Mouse (Mus musculus) layer of hippocampus, adult 2 months (tissue): ENCODE data around the gene Rad9a. TPM values are rescaled to one million over a fixed set of nuclear protein-coding genes. Genes with fewer than 3 reads are reported as not detected.

ENCODE experiments used
- DNase-seq, 2 experiments: peaks; one replicate each; pipeline ENCODE4 v3.0.0; 2022; ENCODE audit warnings: low spot score in 2 of 2
- H3K27ac ChIP-seq: fragments of 200-600 bp; 2 replicates; pipeline ENCODE4 v1.8.1; 2022
- H3K4me3 ChIP-seq: fragments of 200-600 bp; 2 replicates; pipeline ENCODE4 v1.8.1; 2022; ENCODE audit warnings: mild to moderate bottlenecking
- CTCF ChIP-seq: fragments of 200-600 bp; conservative IDR thresholded peaks from 2 replicates; pipeline ENCODE4 v1.8.1; 2022; ENCODE audit warnings: antibody characterized with exemption, mild to moderate bottlenecking, moderate library complexity
- total RNA-seq, 2 experiments: library from RNA; stranded (reverse); gene quantifications; 2 replicates each; pipeline ENCODE4 v1.2.3; 2021

The Rad9a gene
- total RNA-seq, 2 experiments from 2014 or later: 8.1 to 8.7 TPM

DNA sequence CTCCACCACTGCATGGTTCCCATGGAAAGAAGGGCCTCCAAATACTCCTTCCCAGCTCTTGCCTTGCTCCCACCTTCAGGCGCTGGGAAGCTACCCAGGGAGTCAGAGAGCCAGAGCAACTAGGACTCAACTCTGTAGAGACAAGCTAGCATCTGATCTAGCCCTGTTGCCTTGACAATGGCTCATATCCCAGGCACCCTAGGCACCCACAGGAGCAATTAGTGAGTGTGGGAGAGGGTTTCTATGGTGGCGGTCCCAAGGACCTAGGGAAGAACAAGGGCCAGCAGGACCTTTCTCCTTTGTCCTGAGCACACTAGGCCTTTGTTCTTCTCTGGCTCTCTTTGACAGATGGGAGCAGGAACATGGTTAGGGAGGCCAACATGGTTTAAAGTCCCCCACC lies 17.8 kb downstream of the Rad9a start:
- Histone ChIP-seq H3K27ac (peak overlapping the region; percentile 86), H3K4me3 (no peak overlapping the region)
- DNase-seq: no peak
- no peak for TF ChIP-seq CTCF

DNA sequence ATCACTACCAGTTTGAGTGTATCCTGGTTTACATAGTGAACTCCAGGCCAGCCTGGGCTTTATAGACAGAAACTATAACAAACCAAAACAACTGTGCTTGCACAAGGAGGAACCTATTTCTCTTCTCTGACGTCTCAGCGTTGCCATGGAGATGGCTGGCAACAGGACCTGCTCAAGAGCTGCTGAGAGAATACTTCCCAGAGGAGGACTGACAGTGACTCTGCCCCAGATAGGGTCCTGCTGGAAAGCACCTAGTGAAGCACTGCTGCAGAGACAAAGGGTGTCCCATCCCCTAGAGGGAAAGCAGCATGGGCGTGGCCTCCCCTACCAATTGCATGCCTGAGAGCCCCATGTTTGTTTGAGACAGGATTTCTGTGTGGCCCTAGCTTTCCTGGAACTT lies 19.6 kb downstream of the Rad9a start:
- Histone ChIP-seq H3K27ac (peak overlapping the region; percentile 86), H3K4me3 (no peak overlapping the region)
- DNase-seq: peak; percentile 68 to 77
- TF ChIP-seq CTCF: no peak

DNA sequence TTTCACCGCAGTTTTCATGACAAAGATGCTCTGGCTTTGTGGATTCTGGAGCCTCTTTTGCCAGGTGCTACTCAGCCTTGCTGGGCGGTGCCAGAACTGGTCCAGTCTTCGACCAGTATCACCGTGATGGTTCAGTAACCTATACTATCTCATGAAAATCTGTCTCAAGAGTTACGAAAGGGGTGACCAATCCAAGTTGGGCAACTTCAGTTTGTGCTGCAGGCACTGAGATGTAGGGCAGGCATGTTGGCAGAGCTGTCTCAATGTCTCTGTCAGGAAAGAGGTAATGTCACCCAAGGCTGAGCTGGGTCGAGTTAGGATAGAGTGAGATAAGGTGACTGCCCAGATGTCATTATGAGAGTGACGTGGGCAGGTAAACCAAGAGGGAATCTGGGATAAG lies 21.1 kb downstream of the Rad9a start:
- Histone ChIP-seq H3K4me3 (no peak overlapping the region), H3K27ac (no peak overlapping the region)
- no peak for DNase-seq
- no peak for TF ChIP-seq CTCF

DNA sequence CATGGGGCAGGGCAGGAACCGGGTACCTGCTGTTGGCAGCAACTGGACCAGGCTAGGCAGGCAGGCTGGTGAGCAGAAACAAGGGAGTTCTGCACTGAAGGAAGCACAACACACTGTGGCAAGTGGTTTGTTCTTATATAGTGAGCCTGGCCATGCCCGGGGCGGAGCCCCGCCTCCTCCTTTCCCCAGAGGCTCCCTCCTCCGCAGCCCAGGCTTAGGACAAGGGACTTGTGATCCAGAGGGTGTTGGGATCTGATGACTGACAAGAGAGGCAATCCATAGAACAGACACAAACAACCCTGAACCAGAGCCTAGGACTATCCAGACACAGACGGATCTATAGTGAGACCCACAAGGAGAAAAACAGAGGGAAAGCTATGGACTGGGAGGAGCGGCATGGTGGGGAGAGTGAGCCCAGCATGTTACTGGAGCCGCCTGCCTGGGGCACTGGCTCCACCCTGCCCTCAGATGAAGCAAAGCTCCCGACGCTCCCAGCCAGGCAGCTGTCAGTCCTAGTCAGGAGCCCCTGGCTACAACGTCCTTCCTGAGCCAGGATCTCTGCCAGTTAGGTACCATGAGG lies 26.0 kb downstream of the Rad9a start, which contains the start of gene Carns1:
TSS of gene Carns1 (minus strand) at position 112 of the 580 bp plus-strand sequence.
- Histone ChIP-seq H3K27ac (peak within 1 kb of the TSS; percentile 77), H3K4me3 (peak within 1 kb of the TSS; percentile 7; the same call in 1 of the 2 replicates)
- DNase-seq: no peak
- TF ChIP-seq CTCF: no peak

DNA sequence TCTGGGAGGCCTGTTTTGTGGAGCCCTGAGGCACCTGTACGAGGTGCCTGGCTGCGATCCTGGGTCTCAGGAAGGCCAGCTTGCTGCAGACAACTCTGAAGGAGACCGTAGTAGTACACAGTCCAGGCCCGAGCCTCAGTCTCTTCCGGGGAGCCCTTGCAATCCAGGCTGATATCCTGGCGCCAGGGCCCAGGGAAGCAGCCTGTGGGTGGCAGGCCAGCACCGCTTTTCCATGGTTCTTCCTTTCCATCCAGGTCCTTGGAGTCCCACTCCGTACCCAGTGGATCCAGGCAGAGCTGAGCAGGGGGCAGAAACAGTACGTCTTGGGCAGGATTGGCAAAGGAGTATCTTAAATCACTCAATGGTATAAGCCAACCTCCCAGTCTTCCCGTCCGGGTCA lies 28.5 kb downstream of the Rad9a start:
- DNase-seq: no peak
- peak; percentile 30 for TF ChIP-seq CTCF

DNA sequence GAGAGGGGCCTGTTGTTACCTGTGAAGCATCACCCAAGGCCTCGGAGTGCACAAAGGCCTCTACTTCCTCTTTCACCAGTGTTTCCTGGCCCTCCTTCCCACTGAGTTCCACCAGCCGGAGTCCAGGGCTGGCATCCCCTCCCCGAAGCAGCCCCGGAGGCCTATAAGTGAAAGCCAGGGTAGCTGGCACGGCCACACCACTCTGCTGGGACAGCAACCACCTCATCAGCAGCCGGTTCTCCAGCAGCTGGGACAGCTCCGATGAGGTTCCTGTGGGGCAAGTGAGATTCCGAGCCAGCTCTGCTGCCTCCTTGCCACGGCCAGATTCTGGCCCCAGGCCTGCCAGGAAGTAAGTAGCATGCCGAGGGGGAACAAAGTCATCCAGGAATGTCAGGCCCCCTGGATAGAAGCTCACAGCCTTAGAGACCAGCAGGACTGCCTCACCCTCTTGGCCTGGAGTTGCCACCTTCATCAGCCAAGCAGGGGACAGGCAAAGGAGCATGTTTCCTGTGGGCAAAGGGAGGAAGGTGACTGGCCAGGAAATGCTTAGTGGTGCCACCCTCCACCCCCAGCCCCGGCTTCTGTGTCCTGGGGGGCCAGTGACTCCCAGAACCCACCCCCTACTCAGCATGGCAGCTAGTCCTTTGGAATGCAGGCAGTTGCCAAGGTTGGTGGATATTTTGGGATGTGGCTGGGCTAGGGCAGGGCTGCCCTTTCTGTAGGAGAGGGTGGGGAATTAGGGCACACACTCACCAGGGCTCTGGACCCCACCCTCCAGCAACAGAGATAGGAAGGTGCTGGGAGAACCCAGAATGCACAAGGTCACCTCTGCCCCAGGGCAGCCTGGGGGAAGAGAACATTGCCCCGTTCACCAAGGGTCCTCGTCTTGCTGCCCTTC lies 29.8 kb downstream of the Rad9a start:
- H3K4me3 ChIP-seq: no peak overlapping the region
- no peak for DNase-seq
- peak overlapping the region; percentile 43; the same call in 1 of the 2 replicates for H3K27ac ChIP-seq
- no peak for TF ChIP-seq CTCF

More for the DNA sequence above, 28.5 kb downstream of the Rad9a start:
- Histone ChIP-seq H3K4me3 (no peak overlapping the region), H3K27ac (no peak overlapping the region)

DNA sequence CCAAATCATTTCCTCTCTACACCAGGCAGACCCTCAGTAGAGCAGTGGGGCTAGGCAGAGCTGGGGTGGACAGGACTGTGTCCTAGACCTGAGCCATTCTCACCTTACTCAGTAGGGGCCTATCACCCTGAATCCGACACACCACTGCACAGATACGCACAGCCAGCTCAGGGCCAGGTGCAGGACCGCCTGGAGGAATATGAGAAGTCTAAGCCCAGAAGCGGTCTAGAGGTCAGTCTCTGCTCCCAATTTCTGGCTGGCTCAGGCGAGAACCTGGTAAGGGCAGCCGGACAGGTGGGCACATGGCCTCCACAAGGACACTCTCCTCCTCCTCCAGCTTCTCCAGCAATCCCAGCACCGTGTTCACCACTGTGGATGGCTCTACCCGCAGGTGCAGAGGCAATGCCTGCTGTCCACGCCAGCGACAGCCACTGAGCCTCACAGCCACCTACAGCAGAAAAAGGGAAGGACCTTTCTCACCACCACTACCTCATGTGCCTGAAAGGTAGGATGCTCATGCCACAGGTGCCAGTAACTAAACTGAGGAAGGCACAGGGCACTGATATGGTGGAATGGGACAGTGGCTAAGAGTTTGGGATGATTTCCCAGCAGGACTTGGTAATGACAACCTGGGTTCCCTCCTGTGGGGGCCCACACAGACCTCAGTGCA lies 30.6 kb downstream of the Rad9a start:
- no peak for TF ChIP-seq CTCF
- H3K27ac ChIP-seq: no peak overlapping the region; the same call in 1 of the 2 replicates
- no peak overlapping the region for H3K4me3 ChIP-seq
- DNase-seq: no peak

DNA sequence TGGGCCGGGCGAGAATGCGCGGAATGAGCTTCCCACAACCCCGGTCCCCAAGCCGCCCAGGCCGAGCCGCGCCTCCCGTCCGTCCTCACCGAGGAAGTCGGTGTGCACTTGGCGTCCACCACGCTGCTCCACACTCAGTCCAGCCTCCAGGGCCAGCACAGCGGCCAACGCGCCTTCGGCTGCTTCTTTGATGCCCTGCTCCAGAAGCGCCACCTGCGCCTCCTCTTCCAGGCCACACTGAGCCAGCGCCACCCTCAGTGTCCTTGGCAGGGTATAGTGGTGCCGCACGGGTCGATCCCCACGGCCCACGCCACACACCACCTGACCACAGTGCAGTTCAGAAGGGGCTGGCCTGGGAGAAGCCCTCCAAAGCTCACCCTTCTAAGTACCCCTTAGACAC lies 31.7 kb downstream of the Rad9a start:
- Histone ChIP-seq H3K4me3 (peak overlapping the region; percentile 58), H3K27ac (peak overlapping the region; percentile 98)
- DNase-seq: no peak
- TF ChIP-seq CTCF: no peak; the same call in 1 of the 2 replicates

DNA sequence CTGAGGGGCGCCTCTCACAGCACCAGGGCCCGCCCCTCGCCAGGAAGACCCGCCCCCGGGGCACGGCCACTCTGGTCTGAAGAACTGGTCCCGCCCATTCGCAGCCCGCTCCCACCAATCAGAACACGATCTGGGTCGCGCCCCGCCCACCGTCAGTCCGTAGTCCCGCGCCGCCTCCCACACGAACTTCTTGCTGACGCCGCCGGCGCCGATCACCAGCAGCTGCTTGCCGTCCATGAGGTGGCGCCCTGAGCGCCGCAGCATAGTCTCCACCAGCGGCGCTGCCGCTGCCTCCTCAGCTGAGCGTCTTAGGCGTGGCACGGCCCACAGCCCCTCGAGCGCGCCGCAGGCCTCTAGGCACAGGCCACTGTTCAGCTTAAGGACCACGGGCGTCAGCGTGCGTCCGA lies 32.1 kb downstream of the Rad9a start:
- H3K27ac ChIP-seq: peak overlapping the region; percentile 98
- TF ChIP-seq CTCF: peak; percentile 89
- DNase-seq: peak; percentile 99 to 100
- H3K4me3 ChIP-seq: peak overlapping the region; percentile 58

DNA sequence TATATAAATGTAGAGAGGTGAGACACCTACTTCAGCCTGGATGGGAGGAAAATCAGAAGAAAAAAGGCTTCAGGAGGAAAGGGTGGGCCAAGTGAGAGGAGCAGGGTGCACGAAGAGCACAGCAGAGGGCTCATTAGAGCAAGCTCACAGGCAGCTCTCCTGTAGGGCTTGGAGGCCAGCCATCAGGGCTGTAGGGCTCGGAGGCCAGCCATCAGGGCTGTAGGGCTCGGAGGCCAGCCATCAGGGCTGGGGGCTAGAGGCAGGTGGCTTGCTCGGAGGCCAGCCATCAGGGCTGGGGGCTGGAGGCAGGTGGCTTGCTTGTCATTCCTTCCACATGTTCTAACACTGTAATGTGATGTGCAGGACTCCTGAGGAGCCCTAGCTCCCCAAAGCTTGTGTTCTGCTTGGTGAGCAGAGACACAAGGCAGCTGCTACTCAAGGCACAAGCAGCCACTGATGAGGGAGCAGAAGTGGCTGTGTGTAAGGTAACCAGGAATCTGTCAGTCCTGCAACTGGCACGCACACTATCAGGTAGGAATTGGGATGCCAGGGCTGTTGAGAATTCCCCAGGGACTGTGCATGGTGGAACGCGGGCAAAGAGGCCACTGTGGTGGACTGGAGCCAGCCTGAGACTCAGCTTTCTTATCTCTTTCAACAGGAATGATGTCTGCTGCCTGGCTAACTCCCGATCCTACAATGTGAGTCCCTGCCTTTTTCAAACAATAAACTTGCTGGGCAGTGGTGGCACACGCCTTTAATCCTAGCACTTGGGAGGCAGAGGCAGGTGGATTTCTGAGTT lies 34.6 kb downstream of the Rad9a start:
- TF ChIP-seq CTCF: no peak
- no peak overlapping the region for H3K4me3 ChIP-seq
- H3K27ac ChIP-seq: no peak overlapping the region
- no peak for DNase-seq

DNA sequence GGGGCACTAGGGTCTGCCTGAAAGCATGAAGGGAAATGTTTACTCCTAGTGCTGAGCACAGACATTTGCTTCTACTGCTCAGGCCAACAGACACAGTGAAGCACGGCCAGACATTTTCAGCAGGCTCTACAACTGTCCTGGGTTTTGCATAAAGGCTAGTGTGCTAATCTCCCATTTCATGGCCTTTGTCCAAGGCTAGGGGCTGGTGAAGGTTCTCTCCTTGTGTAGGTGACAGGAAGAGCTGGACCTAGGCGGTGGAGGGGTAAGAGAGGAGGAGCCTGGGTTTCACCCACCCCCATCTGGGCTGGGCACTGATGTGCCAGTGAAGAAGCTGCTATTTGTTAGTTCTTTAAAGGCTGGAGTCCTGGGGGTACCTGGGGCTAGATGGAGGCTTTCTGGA lies 36.7 kb downstream of the Rad9a start:
- H3K4me3 ChIP-seq: no peak overlapping the region
- H3K27ac ChIP-seq: peak overlapping the region; percentile 51; the same call in 1 of the 2 replicates
- DNase-seq: no peak
- TF ChIP-seq CTCF: no peak

DNA sequence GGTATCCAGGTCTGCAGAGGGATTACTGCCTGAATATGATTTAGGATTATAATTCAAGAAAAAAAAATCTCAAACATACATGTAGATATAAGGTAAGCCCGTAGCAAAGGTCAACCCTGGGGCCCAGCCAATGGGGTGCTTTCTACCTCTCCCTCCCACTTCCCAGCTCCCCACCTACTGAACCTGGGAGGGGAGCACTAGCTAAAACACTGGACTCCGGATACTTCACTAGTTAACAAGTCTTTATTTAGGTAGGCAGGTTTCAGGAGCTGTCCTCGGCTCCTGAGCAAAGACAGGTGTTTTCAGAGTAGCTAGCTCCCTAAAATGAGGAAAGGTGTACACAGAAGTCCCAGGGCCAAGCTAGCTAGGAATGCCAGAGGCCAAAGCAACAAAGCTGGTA lies 37.4 kb downstream of the Rad9a start:
- H3K27ac ChIP-seq: peak overlapping the region; percentile 88; the same call in 1 of the 2 replicates
- no peak for TF ChIP-seq CTCF
- no peak for DNase-seq
- H3K4me3 ChIP-seq: no peak overlapping the region
